Mouse (Mus musculus): ENCODE data around the gene Zfp280d. TPM values are rescaled to one million over a fixed set of nuclear protein-coding genes. Genes with fewer than 3 reads are reported as not detected.

The Zfp280d gene
- polyA plus RNA-seq, 1 experiment from 2014 or later: 49.5 TPM

DNA sequence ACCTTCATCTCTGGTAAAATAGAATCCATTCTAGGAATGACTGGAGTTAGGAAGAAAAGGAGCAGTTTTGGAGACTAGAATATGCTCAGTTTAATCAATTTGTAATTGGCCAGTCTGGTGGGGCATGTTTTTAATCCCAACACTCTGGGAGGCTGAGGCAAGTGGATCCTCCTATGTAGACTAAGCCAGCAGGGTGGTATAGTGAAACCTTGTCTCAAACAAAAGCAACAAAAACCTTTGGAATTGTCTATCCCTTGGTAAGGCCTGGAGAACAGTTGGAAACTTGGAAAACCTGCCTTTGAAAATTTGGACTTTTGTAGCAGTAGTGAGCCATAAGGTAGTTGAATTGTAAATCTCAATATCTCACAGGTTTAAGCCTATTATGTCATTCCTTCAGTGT is 2.3 kb downstream of the Zfp280d start:
- peaks cover 10% of the 10 kb centered on the region for H3K4me1 ChIP-seq
- no peaks in the 10 kb centered on the region for H3K27me3 ChIP-seq
- H3K27ac ChIP-seq: no peak overlapping the region
- peak overlapping the region; percentile 20 for H3K4me2 ChIP-seq
- ATAC-seq (ENCODE audit: insufficient number of reproducible peaks, insufficient read depth, low FRiP score, low TSS enrichment, low read depth): no peak
- H3K4me3 ChIP-seq: no peak overlapping the region
- no peak overlapping the region for H3K9ac ChIP-seq
- no peaks in the 10 kb centered on the region; the same call in none of the 2 replicates for H3K9me3 ChIP-seq
- no peaks in the 10 kb centered on the region for H3K36me3 ChIP-seq

DNA sequence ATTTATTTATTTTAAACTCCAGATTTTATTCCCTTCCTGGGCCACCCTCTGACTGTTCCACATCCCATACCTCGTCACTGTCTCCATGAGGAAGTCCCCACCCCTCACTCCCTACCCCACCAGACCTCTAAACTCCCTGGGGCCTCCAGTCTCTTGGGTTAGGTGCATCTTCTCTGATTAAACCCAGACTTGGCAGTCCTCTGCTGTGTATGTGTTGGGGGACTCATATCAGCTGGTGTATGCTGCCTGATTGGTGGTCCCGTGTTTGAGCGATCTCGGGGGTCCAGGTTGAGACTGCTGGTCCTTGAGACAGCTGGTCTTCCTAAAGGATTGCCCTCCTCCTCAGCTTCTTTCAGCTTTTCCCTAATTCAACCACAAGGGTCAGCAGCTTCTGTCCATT is 5.3 kb downstream of the Zfp280d start:
- H3K4me2 ChIP-seq: no peak overlapping the region
- no peaks in the 10 kb centered on the region for H3K9me3 ChIP-seq
- H3K27ac ChIP-seq: no peak overlapping the region
- no peaks in the 10 kb centered on the region; the same call in 1 of the 2 replicates for H3K36me3 ChIP-seq
- 89% methylated on average over 4 of the region's 4 CpGs for WGBS
- no peaks in the 10 kb centered on the region for H3K27me3 ChIP-seq
- H3K9ac ChIP-seq: no peak overlapping the region
- no peak for ATAC-seq (ENCODE audit: insufficient number of reproducible peaks, insufficient read depth, low FRiP score, low TSS enrichment, low read depth)
- no peak overlapping the region for H3K4me3 ChIP-seq
- peaks cover 10% of the 10 kb centered on the region for H3K4me1 ChIP-seq

DNA sequence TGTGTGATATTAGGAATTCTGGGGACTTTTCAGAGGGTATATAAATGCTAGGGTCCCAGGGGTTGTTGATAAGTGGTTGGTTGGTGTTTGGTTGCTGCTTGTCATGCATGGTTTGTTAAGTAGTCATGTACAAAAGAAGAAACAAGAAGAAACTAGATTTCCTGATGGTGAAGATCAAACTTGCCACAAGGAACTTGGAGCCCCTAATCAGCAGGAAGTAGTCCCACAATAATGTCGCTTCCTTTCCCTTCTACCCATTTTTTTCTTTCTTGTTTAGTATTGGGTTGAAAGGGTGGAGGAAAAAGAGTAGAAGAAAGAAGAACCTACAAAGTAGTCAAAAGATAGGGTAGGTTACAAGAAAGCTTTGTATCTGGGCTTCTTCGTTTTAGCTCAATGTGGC is 13.0 kb downstream of the Zfp280d start:
- no peaks in the 10 kb centered on the region for H3K9me3 ChIP-seq
- peaks cover 14% of the 10 kb centered on the region for H3K36me3 ChIP-seq
- no peak overlapping the region for H3K27ac ChIP-seq
- no peak overlapping the region for H3K4me2 ChIP-seq
- WGBS: 85% methylated on average over 2 of the region's 2 CpGs
- no peaks in the 10 kb centered on the region for H3K27me3 ChIP-seq
- no peak for ATAC-seq (ENCODE audit: insufficient number of reproducible peaks, insufficient read depth, low FRiP score, low TSS enrichment, low read depth)
- no peak overlapping the region for H3K9ac ChIP-seq
- H3K4me3 ChIP-seq: no peak overlapping the region
- H3K4me1 ChIP-seq: peaks cover 15% of the 10 kb centered on the region; the same call in 1 of the 2 replicates

DNA sequence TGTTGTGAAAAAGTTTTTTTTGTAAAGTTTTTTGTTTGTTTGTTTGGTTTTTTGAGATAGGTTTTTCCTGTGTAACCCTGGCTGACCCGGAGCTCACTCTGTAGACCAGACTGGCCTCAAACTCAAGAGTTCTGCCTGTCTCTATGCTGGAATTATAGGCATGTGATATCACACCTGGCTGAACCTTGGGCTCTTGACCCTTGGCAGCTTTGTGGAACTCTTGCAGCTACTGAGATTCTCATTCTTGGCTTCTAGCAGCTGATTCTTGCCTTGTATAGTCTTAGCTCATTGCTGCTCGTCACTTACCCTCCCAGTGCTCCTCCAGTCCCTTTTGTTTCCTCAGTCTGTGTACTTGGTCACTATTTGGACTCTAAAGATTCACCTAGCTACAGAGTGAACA is 13.6 kb downstream of the Zfp280d start:
- Histone ChIP-seq H3K27ac (peak overlapping the region; percentile 18; the same call in 1 of the 2 replicates), H3K27me3 (no peaks in the 10 kb centered on the region)
- no peak for ATAC-seq (ENCODE audit: insufficient number of reproducible peaks, insufficient read depth, low FRiP score, low TSS enrichment, low read depth)

GRCm38 (mm10) chr9:72289094-72289493 is 14.4 kb downstream of the Zfp280d start:
- 93% methylated on average over 1 of the region's 1 CpGs for WGBS
- H3K27ac ChIP-seq: no peak overlapping the region
- peaks cover 14% of the 10 kb centered on the region for H3K36me3 ChIP-seq
- H3K27me3 ChIP-seq: no peaks in the 10 kb centered on the region
- H3K4me3 ChIP-seq: no peak overlapping the region
- H3K4me1 ChIP-seq: peaks cover 15% of the 10 kb centered on the region; the same call in 1 of the 2 replicates
- H3K9me3 ChIP-seq: no peaks in the 10 kb centered on the region
- no peak overlapping the region for H3K4me2 ChIP-seq
- H3K9ac ChIP-seq: no peak overlapping the region
- no peak for ATAC-seq (ENCODE audit: insufficient number of reproducible peaks, insufficient read depth, low FRiP score, low TSS enrichment, low read depth)

More for the DNA sequence above, 13.6 kb downstream of the Zfp280d start:
- H3K4me2 ChIP-seq: no peak overlapping the region
- WGBS: 93% methylated on average over 2 of the region's 2 CpGs
- no peaks in the 10 kb centered on the region for H3K9me3 ChIP-seq
- no peak overlapping the region for H3K9ac ChIP-seq
- H3K36me3 ChIP-seq: peaks cover 14% of the 10 kb centered on the region
- no peak overlapping the region for H3K4me3 ChIP-seq
- H3K4me1 ChIP-seq: peaks cover 15% of the 10 kb centered on the region; the same call in 1 of the 2 replicates

DNA sequence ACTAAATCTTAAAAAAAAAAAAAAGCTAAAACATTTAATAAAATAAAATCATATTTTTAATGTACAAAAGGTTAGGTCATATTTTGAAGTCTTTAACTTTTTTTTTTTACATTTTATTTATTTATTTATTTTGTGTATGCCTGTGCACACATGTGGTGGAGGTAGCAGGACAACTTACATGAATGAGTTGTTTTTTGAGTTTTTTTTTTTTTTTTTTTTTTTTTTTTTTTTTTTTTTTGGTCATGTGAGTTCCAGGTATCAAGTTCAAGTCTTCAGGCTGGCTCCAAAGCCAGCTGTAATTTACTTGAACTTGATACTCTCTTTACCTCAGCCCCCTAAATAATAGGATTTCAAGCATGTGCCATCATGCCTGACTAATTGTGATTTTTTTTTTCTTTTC is 19.4 kb downstream of the Zfp280d start:
- H3K4me2 ChIP-seq: no peak overlapping the region
- H3K9me3 ChIP-seq: no peaks in the 10 kb centered on the region
- no peak overlapping the region for H3K27ac ChIP-seq
- ATAC-seq (ENCODE audit: insufficient number of reproducible peaks, insufficient read depth, low FRiP score, low TSS enrichment, low read depth): no peak
- no peak overlapping the region for H3K4me3 ChIP-seq
- H3K4me1 ChIP-seq: 0 out of 2 replicates have a peak, but pooled peaks cover 3% of the 10 kb centered on the region
- no peaks in the 10 kb centered on the region for H3K27me3 ChIP-seq
- no peak overlapping the region for H3K9ac ChIP-seq
- H3K36me3 ChIP-seq: peaks cover 5% of the 10 kb centered on the region; the same call in 1 of the 2 replicates

GRCm38 (mm10) chr9:72309765-72310164 is 35.1 kb downstream of the Zfp280d start:
- Histone ChIP-seq H3K9me3 (no peaks in the 10 kb centered on the region), H3K4me1 (no peaks in the 10 kb centered on the region), H3K27me3 (no peaks in the 10 kb centered on the region), H3K27ac (no peak overlapping the region), H3K4me3 (no peak overlapping the region), H3K9ac (no peak overlapping the region), H3K4me2 (no peak overlapping the region), H3K36me3 (peaks cover 33% of the 10 kb centered on the region)
- ATAC-seq (ENCODE audit: insufficient number of reproducible peaks, insufficient read depth, low FRiP score, low TSS enrichment, low read depth): no peak
- 88% methylated on average over 2 of the region's 2 CpGs for WGBS

DNA sequence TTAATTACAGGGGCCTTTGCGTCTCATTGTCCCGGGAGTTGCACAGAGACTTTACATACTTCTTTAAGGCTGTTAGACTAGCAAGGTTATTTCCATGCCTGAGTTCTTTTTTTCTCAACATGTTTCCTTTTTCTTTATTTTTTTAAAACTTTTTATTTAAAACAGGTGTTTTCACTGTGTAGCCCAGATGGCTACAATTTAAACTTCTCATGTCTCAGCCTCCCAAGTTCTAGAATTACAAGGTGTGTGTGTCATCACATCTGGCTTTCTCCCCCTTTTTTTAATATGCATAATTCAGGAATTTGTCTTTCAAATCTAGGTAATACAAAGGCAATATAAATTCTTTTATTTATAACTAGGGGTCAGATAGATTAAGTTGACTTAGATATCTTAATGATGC is 58.6 kb downstream of the Zfp280d start:
- Histone ChIP-seq H3K4me3 (no peak overlapping the region), H3K9me3 (no peaks in the 10 kb centered on the region), H3K36me3 (peaks cover 21% of the 10 kb centered on the region), H3K27me3 (no peaks in the 10 kb centered on the region), H3K27ac (no peak overlapping the region), H3K9ac (no peak overlapping the region), H3K4me2 (no peak overlapping the region), H3K4me1 (no peaks in the 10 kb centered on the region)
- ATAC-seq (ENCODE audit: insufficient number of reproducible peaks, insufficient read depth, low FRiP score, low TSS enrichment, low read depth): no peak
- WGBS: 25% methylated on average over 2 of the region's 2 CpGs

GRCm38 (mm10) chr9:72336069-72336468 is 61.4 kb downstream of the Zfp280d start:
- peaks cover 21% of the 10 kb centered on the region for H3K36me3 ChIP-seq
- H3K4me3 ChIP-seq: no peak overlapping the region
- H3K4me1 ChIP-seq: no peaks in the 10 kb centered on the region
- 72% methylated on average over 2 of the region's 2 CpGs for WGBS
- H3K9ac ChIP-seq: no peak overlapping the region
- ATAC-seq (ENCODE audit: insufficient number of reproducible peaks, insufficient read depth, low FRiP score, low TSS enrichment, low read depth): no peak
- H3K27me3 ChIP-seq: no peaks in the 10 kb centered on the region
- no peak overlapping the region for H3K27ac ChIP-seq
- H3K9me3 ChIP-seq: no peaks in the 10 kb centered on the region
- no peak overlapping the region for H3K4me2 ChIP-seq

GRCm38 (mm10) chr9:72339119-72339518 is 64.5 kb downstream of the Zfp280d start:
- Histone ChIP-seq H3K36me3 (peaks cover 20% of the 10 kb centered on the region), H3K27ac (no peak overlapping the region), H3K9ac (no peak overlapping the region), H3K27me3 (no peaks in the 10 kb centered on the region), H3K4me3 (no peak overlapping the region), H3K4me2 (no peak overlapping the region), H3K4me1 (peaks cover 2% of the 10 kb centered on the region; the same call in 1 of the 2 replicates), H3K9me3 (no peaks in the 10 kb centered on the region)
- ATAC-seq (ENCODE audit: insufficient number of reproducible peaks, insufficient read depth, low FRiP score, low TSS enrichment, low read depth): no peak
- 93% methylated on average over 2 of the region's 2 CpGs for WGBS

DNA sequence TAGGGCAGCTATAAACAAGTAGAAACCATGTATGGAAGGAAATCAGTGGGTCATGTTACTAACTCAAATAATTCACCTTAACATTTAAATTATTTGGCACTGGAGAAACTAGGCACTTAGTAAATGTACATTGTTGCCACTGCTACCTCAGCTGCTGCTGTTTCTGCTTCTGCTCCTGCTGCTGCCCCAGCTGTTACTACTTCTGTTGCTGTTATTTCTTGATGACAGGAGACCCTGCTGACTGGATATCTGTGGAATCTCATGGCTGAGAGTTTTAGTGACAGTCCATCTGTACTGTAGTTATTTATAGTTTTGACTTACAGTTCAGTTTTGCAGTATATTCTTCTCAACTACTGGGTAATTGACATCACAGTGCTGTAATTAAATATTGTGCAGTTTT is 69.2 kb downstream of the Zfp280d start:
- no peak for ATAC-seq (ENCODE audit: insufficient number of reproducible peaks, insufficient read depth, low FRiP score, low TSS enrichment, low read depth)

GRCm38 (mm10) chr9:72372359-72372758 is 97.7 kb downstream of the Zfp280d start:
- H3K4me1 ChIP-seq: no peaks in the 10 kb centered on the region
- H3K36me3 ChIP-seq: no peaks in the 10 kb centered on the region
- H3K27ac ChIP-seq: no peak overlapping the region
- no peaks in the 10 kb centered on the region for H3K27me3 ChIP-seq
- 89% methylated on average over 2 of the region's 2 CpGs for WGBS
- H3K4me3 ChIP-seq: no peak overlapping the region
- no peak for ATAC-seq (ENCODE audit: insufficient number of reproducible peaks, insufficient read depth, low FRiP score, low TSS enrichment, low read depth)
- H3K9me3 ChIP-seq: no peaks in the 10 kb centered on the region
- H3K9ac ChIP-seq: no peak overlapping the region
- no peak overlapping the region for H3K4me2 ChIP-seq

More for the DNA sequence above, 69.2 kb downstream of the Zfp280d start:
- Histone ChIP-seq H3K9ac (no peak overlapping the region), H3K4me1 (peaks cover 6% of the 10 kb centered on the region; the same call in 1 of the 2 replicates), H3K27me3 (no peaks in the 10 kb centered on the region), H3K36me3 (peaks cover 12% of the 10 kb centered on the region), H3K9me3 (no peaks in the 10 kb centered on the region), H3K4me2 (no peak overlapping the region), H3K4me3 (no peak overlapping the region), H3K27ac (no peak overlapping the region)

- WGBS: 94% methylated on average over 3 of the region's 3 CpGs
- H3K9ac ChIP-seq: no peak overlapping the region
- H3K9me3 ChIP-seq: no peaks in the 10 kb centered on the region
- no peak overlapping the region for H3K4me3 ChIP-seq
- H3K4me2 ChIP-seq: no peak overlapping the region
- H3K27ac ChIP-seq: no peak overlapping the region
- no peaks in the 10 kb centered on the region for H3K4me1 ChIP-seq
- H3K27me3 ChIP-seq: no peaks in the 10 kb centered on the region
- H3K36me3 ChIP-seq: no peaks in the 10 kb centered on the region
- no peak for ATAC-seq (ENCODE audit: insufficient number of reproducible peaks, insufficient read depth, low FRiP score, low TSS enrichment, low read depth)
Observed at GRCm38 (mm10) chr9:72374074-72374473, 99.4 kb downstream of the Zfp280d start.

Data from embryonic facial prominence, embryonic 13.5 days (tissue).